Mouse (Mus musculus) C2C12 (cell line): ENCODE measurements around the gene Dexi.

Experiments used
- CTCF ChIP-seq: IDR thresholded peaks from one replicate; pipeline ENCODE4 v1.5.1; 2011; ENCODE audit not compliant: control insufficient read depth, insufficient read depth, insufficient read length
- MYOG ChIP-seq: IDR thresholded peaks from one replicate; pipeline ENCODE4 v1.6.1; 2011; ENCODE audit not compliant: control insufficient read depth, insufficient read length; ENCODE audit errors: extremely low read depth
- USF1 ChIP-seq: IDR thresholded peaks from one replicate; pipeline ENCODE4 v1.6.1; 2011; ENCODE audit warnings: low read depth, mild to moderate bottlenecking, control low read depth, moderate library complexity

DNA sequence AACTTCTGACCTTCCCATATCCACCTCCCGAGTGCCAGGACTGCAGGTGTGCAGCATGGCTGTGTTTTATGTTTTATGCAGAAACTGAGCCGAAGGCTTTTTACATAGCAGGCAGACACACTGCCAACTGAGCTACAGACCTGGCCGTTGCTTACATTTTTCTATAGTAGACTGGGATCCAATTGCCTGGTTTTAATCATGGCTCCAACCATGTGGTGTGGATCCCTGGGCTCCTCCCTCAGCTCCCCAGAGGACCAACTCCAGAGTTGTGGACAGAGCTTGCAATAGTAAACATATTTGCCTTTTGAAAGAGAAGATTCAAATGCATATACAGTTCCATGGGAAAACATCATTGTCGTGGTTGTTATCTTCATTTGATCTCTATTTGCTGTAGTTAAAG, 8.7 kb upstream of the Dexi start:
- TF ChIP-seq CTCF = no peak
- TF ChIP-seq MYOG = no peak
- no peak for TF ChIP-seq USF1
